Mouse (Mus musculus) embryonic fibroblast, embryonic 13.5 days (primary cell): ENCODE data around the gene Zfp740. TPM values are rescaled to one million over a fixed set of nuclear protein-coding genes. Genes with fewer than 3 reads are reported as not detected.

Source experiments
- H3K27ac ChIP-seq: 2 replicates; pipeline ENCODE4 v1.5.1; 2012; ENCODE audit warnings: low read length, control low read depth, inconsistent platforms; ENCODE audit not compliant: insufficient read depth
- H3K4me1 ChIP-seq: 2 replicates; pipeline ENCODE4 v1.6.1; 2011; ENCODE audit warnings: low read length; ENCODE audit not compliant: control insufficient read depth, insufficient read depth
- H3K4me3 ChIP-seq: 2 replicates; pipeline ENCODE4 v1.5.1; 2011; ENCODE audit warnings: mild to moderate bottlenecking, control low read depth, low read length; ENCODE audit not compliant: insufficient read depth
- CTCF ChIP-seq: IDR thresholded peaks from 2 replicates; pipeline ENCODE4 v1.5.1; 2011; ENCODE audit warnings: mild to moderate bottlenecking, control low read depth, low read length, moderate library complexity, borderline replicate concordance; ENCODE audit not compliant: insufficient read depth
- POLR2A ChIP-seq: IDR thresholded peaks from 2 replicates; pipeline ENCODE4 v1.6.1; 2011; ENCODE audit warnings: low read depth, mild to moderate bottlenecking, control low read depth, low read length, moderate library complexity
- polyA plus RNA-seq: library from polyadenylated mRNA; stranded (reverse); fragments of >200 nt; gene quantifications from 2 replicates; pipeline ENCODE4 v1.2.4, GENCODE M21; 2011; ENCODE audit warnings: low read depth; ENCODE audit not compliant: missing spikeins, insufficient read length

Gene Zfp740
- polyA plus RNA-seq, 1 experiment = 49.5 TPM

DNA sequence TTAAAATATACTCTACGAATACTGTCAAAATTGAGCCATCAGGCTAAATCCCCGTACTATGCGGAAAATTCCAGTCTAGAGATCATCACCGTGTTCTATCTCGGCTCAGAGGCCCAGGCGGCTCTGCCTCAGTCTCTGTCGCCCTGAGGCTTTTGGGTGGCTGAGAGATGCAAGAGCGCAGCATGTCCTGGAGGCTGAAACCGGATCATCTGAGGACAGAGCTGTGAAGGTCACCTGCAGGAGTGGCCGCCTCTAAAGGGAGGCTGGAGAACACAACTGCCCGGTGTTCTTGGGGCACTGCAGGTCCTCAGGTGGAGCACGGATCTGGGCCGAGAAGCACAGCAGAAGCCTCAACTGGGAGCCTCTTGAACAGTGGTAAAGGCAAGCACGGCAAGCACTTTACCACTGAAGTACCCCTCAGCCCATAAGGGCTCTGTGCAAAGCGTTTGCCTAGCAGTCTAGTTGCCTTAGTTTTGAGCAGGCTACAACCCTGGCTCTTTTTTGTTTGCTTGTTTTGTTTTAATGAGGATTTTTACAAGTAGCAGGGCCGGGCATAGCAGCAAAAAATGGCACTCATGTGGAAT is 27.2 kb upstream of the Zfp740 start:
- Histone ChIP-seq H3K4me1 (no peaks in the 10 kb centered on the region), H3K27ac (no peak overlapping the region)

DNA sequence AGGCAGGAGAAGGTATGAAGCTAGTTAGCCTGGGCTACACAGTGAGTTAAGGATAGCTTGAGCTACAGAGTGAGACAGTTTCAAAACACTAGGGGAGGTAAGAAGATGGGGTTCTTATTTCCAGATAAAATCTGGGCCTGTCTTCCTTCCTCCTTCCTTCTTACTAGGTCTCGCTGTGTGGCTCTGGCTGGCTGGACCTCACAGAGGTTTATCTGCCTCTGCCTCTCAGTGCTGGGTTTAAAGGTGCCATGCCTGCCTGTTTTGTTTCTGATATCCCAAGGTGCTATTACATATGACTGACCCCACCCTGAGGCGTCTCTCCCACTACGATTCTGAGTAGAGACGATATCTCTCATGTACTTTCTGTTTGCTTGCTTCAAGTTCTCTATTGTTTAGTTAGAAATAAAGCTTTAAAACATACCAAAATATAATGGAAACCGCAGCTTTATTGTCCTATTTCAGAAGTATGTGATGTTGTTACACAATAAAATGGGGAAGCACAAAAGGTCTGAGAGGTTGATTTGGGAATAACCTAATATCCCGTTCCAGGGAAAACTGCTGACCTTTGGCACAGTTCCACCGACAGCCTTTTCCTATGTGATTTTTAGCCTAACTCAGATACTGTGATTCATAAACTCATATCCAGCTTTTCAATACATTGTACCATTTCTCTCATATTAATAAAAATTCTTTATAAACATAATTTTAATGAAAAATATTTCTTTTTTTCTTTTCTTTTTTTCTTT is 26.3 kb upstream of the Zfp740 start:
- no peak for TF ChIP-seq CTCF
- no peak overlapping the region for H3K4me3 ChIP-seq
- no peak overlapping the region for H3K27ac ChIP-seq
- no peaks in the 10 kb centered on the region for H3K4me1 ChIP-seq

More for the DNA sequence above, 27.2 kb upstream of the Zfp740 start:
- TF ChIP-seq POLR2A (no peak), CTCF (no peak)
- no peak overlapping the region for H3K4me3 ChIP-seq

- TF ChIP-seq CTCF = no peak
- H3K4me3 ChIP-seq = no peak overlapping the region
These were observed 25.6 kb upstream of the Zfp740 start for GRCm38 (mm10) chr15:102177417-102177816.

DNA sequence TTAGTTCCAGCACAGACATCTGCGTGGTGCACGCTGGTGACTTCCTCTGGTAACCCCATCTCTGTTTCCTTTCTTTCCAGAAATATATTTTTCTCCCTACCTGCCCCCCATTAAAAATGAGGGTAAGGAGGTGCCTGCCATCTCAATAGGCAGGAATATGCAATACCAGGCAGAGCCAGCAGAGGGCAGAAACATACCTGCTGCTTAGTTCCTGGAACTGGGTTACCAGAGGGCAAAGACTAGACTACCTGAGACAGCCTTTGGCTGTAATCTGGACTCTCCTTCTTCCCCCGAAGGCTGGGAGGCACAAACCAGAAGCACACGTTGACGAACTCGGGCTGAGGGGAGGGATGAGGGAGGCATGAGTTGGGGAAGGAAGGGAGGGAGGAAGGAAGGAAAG is 24.8 kb upstream of the Zfp740 start:
- Histone ChIP-seq H3K27ac (no peak overlapping the region), H3K4me1 (no peaks in the 10 kb centered on the region), H3K4me3 (no peak overlapping the region)
- peak; percentile 50; the same call in 1 of the 2 replicates for TF ChIP-seq CTCF
- no peak for TF ChIP-seq POLR2A

More at GRCm38 (mm10) chr15:102177417-102177816, 25.6 kb upstream of the Zfp740 start:
- Histone ChIP-seq H3K4me1 (no peaks in the 10 kb centered on the region), H3K27ac (no peak overlapping the region)

GRCm38 (mm10) chr15:102179106-102179505 is 23.9 kb upstream of the Zfp740 start:
- Histone ChIP-seq H3K27ac (no peak overlapping the region), H3K4me1 (no peaks in the 10 kb centered on the region), H3K4me3 (no peak overlapping the region)
- TF ChIP-seq POLR2A = no peak
- TF ChIP-seq CTCF = no peak

GRCm38 (mm10) chr15:102179924-102180323 is 23.1 kb upstream of the Zfp740 start:
- Histone ChIP-seq H3K4me1 (no peaks in the 10 kb centered on the region), H3K4me3 (no peak overlapping the region), H3K27ac (no peak overlapping the region)
- TF ChIP-seq CTCF (no peak), POLR2A (no peak)

GRCm38 (mm10) chr15:102183076-102183475 is 20.0 kb upstream of the Zfp740 start:
- H3K27ac ChIP-seq = no peak overlapping the region
- TF ChIP-seq POLR2A (no peak), CTCF (no peak)
- H3K4me1 ChIP-seq = no peaks in the 10 kb centered on the region
- no peak overlapping the region for H3K4me3 ChIP-seq

DNA sequence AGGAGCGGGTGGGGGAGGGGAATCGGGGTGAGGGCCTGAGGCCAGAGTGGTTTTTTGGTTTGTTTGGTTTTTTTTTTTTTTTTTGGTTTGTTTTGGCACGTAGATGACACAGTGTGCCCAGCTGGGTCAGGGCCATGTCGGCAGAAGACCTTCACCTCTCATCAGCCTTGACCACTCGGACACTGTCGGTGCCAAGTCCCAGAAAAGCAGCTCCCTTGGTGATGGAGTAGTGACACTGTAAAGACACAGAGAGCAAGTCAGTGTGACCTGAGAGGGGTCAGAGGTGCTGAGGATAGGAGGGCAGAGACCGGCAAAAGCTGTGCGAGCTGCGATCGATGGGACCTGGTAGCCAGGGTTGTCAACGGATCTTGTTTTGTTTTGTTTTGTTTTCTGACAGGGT is 16.8 kb upstream of the Zfp740 start:
- no peaks in the 10 kb centered on the region for H3K4me1 ChIP-seq
- H3K27ac ChIP-seq = no peak overlapping the region
- TF ChIP-seq POLR2A (no peak), CTCF (no peak)
- no peak overlapping the region for H3K4me3 ChIP-seq

DNA sequence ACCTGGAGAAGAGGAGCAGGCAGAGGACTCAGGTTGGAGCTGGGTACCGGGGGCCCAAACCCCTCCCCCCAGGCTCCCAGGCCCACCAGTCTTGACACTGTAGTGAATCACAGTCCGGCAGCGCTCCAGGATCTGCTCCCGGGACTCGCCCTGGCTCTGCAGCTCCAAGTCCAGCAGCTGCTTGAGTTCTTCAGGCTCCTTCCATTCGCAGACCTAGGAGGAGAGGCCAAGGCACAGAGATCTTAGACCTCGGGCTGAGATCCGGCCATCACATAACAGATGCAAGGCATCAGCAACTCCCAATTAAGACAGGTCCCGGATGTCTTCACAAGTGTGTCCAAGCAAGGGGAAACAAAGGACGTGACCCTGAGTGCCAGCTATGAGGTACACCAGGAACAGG is 15.0 kb upstream of the Zfp740 start:
- Histone ChIP-seq H3K27ac (no peak overlapping the region), H3K4me3 (no peak overlapping the region)

GRCm38 (mm10) chr15:102188883-102189282 is 14.2 kb upstream of the Zfp740 start:
- Histone ChIP-seq H3K4me3 (no peak overlapping the region), H3K27ac (no peak overlapping the region), H3K4me1 (no peaks in the 10 kb centered on the region; the same call in 1 of the 2 replicates)
- TF ChIP-seq CTCF (no peak), POLR2A (no peak)

More for the DNA sequence above, 15.0 kb upstream of the Zfp740 start:
- no peaks in the 10 kb centered on the region; the same call in 1 of the 2 replicates for H3K4me1 ChIP-seq
- TF ChIP-seq CTCF = no peak
- no peak for TF ChIP-seq POLR2A
